Mouse (Mus musculus) heart, embryonic 14.5 days (tissue): ENCODE results near the gene Mill2. TPM values are rescaled to one million over a fixed set of nuclear protein-coding genes. Genes with fewer than 3 reads are reported as not detected.
"Not testable (repeated sequence)": the region's sequence is repeated elsewhere in the genome, so short reads cannot be mapped to it uniquely, and the experiment has no call there.

Experiments
- ATAC-seq: fragments of 200-750 bp; cut with Nextera tagmentation; 2 replicates; pipeline ENCODE4 v1.8.0; 2017; ENCODE audit warnings: low read depth, moderate TSS enrichment; ENCODE audit not compliant: insufficient number of reproducible peaks, insufficient read depth, low FRiP score
- H3K27ac ChIP-seq, 2 experiments: fragments of 200-500 bp in 1 of 2; fragments of 300-500 bp in 1 of 2; sonication (generic) in 1 of 2; replicated peaks in 1 of 2; 2 replicates each; pipeline ENCODE4 v1.5.1; 2012 to 2014; ENCODE audit warnings: low read depth in 2 of 2, low read length in 2 of 2, control low read depth in 1 of 2, mild to moderate bottlenecking in 1 of 2, mixed read lengths in 1 of 2; ENCODE audit not compliant: control insufficient read depth in 1 of 2, insufficient read depth in 1 of 2
- H3K27me3 ChIP-seq: fragments of 300-500 bp; sonication (generic); 2 replicates; pipeline ENCODE4 v1.6.1; 2014; ENCODE audit warnings: mild to moderate bottlenecking, low read length, control low read depth; ENCODE audit not compliant: control insufficient read depth, insufficient read depth
- H3K36me3 ChIP-seq: fragments of 300-500 bp; sonication (generic); 2 replicates; pipeline ENCODE4 v1.6.1; 2014; ENCODE audit warnings: mild to moderate bottlenecking, control low read depth, low read length, mixed read lengths; ENCODE audit not compliant: control insufficient read depth, insufficient read depth
- H3K4me1 ChIP-seq, 2 experiments: fragments of 200-500 bp in 1 of 2; fragments of 300-500 bp in 1 of 2; sonication (generic) in 1 of 2; 2 replicates each; pipeline ENCODE4 v1.6.1; 2012 to 2014; ENCODE audit warnings: low read length in 2 of 2, control low read depth in 1 of 2, mixed read lengths in 1 of 2; ENCODE audit not compliant: control insufficient read depth in 2 of 2, insufficient read depth in 2 of 2
- H3K4me2 ChIP-seq: fragments of 300-500 bp; sonication (generic); 2 replicates; pipeline ENCODE4 v1.6.1; 2014; ENCODE audit warnings: mild to moderate bottlenecking, low read length
- H3K4me3 ChIP-seq, 2 experiments: fragments of 200-500 bp in 1 of 2; fragments of 300-500 bp in 1 of 2; sonication (generic) in 1 of 2; 2 replicates each; pipeline ENCODE4 v1.5.1; 2012 to 2014; ENCODE audit warnings: low read length in 2 of 2, mild to moderate bottlenecking in 2 of 2, control low read depth in 1 of 2, low read depth in 1 of 2, moderate library complexity in 1 of 2; ENCODE audit not compliant: control insufficient read depth in 1 of 2, insufficient read depth in 1 of 2
- H3K9ac ChIP-seq: fragments of 300-500 bp; sonication (generic); 2 replicates; pipeline ENCODE4 v1.6.1; 2014; ENCODE audit warnings: mild to moderate bottlenecking, low read length
- H3K9me3 ChIP-seq: fragments of 300-500 bp; sonication (generic); 2 replicates; pipeline ENCODE4 v1.6.1; 2016; ENCODE audit warnings: low read length, control low read depth; ENCODE audit not compliant: control insufficient read depth
- WGBS: fragments of 180-500 bp; shearing (Covaris S2); extraction: QIAGEN DNeasy Blood & Tissue Kit; methylation state at CpG from one replicate; pipeline ENCODE4 v1.1.7; 2014; 5-methylcytosine and 5-hydroxymethylcytosine counted together
- polyA plus RNA-seq: library from polyadenylated mRNA; unstranded; fragments of >200 nt; fragmentation: Nextera tagmentation; extraction: Ambion mirVana; gene quantifications from 2 replicates; pipeline ENCODE4 v1.2.1, GENCODE M21; 2014

Mill2 gene
- 0.16 and 0.46 TPM in 2 replicates for polyA plus RNA-seq

GRCm38 (mm10) chr7:18839865-18840264 lies at the start of gene Mill2:
Gene Mill2 (plus strand): TSS chr7:18839966.
- no peak for ATAC-seq
- H3K4me1 ChIP-seq: peaks cover 2 to 3% of the 10 kb centered on the region in 2 experiments; a peak in 1 of 4 replicates
- peak within 1 kb of the TSS; percentile 32 to 43 for H3K4me3 ChIP-seq
- no peaks in the 10 kb centered on the region for H3K36me3 ChIP-seq
- 13% methylated on average over 3 of the region's 3 CpGs for WGBS
- H3K27ac ChIP-seq: peak within 1 kb of the TSS; percentile 43 to 55; a peak in 3 of 4 replicates
- H3K27me3 ChIP-seq: no peaks in the 10 kb centered on the region
- H3K9me3 ChIP-seq: no peaks in the 10 kb centered on the region
- H3K4me2 ChIP-seq: peak within 1 kb of the TSS; percentile 55
- peak within 1 kb of the TSS; percentile 61 for H3K9ac ChIP-seq

- H3K4me2 ChIP-seq, H3K27ac ChIP-seq, H3K36me3 ChIP-seq, ATAC-seq, H3K9me3 ChIP-seq, H3K4me1 ChIP-seq, H3K4me3 ChIP-seq, H3K9ac ChIP-seq, H3K27me3 ChIP-seq: not testable (repeated sequence)
Observed at GRCm38 (mm10) chr7:18790671-18791070, 49.1 kb upstream of the Mill2 start.

DNA sequence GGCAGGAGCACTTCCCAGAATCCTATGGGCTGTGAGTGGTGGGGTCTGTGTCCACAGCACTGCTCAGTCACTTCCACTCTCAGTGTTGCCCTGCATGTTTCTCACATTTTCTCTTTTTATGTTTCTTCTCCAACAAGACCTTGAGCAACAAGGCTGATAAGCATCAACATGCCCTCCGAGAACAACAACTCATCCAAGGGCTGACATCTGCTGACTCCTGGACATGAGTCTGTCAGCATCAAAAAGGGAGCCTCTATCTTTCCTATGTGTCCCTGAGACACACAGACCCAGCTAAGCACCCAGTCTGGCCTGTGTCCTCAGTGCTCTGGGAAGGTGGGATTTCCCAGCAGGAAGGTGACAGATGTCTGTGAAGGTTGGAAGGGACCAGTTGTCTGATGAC lies 41.3 kb upstream of the Mill2 start, which contains the start of gene Psg19:
Psg19 (minus strand) TSS at position 101 of the 400 bp plus-strand sequence.
- H3K4me3 ChIP-seq: no peak within 1 kb of the TSS
- 63% methylated on average over 1 of the region's 1 CpGs for WGBS

GRCm38 (mm10) chr7:18799129-18799528 lies 40.6 kb upstream of the Mill2 start:
- Histone ChIP-seq H3K4me1 (no peaks in the 10 kb centered on the region), H3K4me2 (no peak overlapping the region), H3K27ac (no peak overlapping the region), H3K4me3 (no peak overlapping the region), H3K9ac (no peak overlapping the region), H3K36me3 (no peaks in the 10 kb centered on the region), H3K27me3 (no peaks in the 10 kb centered on the region), H3K9me3 (no peaks in the 10 kb centered on the region)
- 32% methylated on average over 3 of the region's 3 CpGs for WGBS
- no peak; the same call in 1 of the 2 replicates for ATAC-seq

More for the DNA sequence above, 41.3 kb upstream of the Mill2 start, which contains the start of gene Psg19:
- no peaks in the 10 kb centered on the region for H3K27me3 ChIP-seq
- no peak within 1 kb of the TSS for H3K27ac ChIP-seq
- H3K9me3 ChIP-seq: no peaks in the 10 kb centered on the region
- H3K4me2 ChIP-seq: no peak within 1 kb of the TSS
- H3K4me1 ChIP-seq: no peaks in the 10 kb centered on the region
- no peak within 1 kb of the TSS for H3K9ac ChIP-seq
- H3K36me3 ChIP-seq: no peaks in the 10 kb centered on the region
- no peak for ATAC-seq

- no peaks in the 10 kb centered on the region for H3K4me1 ChIP-seq
- no peaks in the 10 kb centered on the region for H3K36me3 ChIP-seq
- no peak for ATAC-seq
- H3K27ac ChIP-seq: no peak overlapping the region
- no peaks in the 10 kb centered on the region for H3K9me3 ChIP-seq
- no peak overlapping the region for H3K4me3 ChIP-seq
- no peaks in the 10 kb centered on the region for H3K27me3 ChIP-seq
- H3K9ac ChIP-seq: no peak overlapping the region
- H3K4me2 ChIP-seq: no peak overlapping the region
Observed at GRCm38 (mm10) chr7:18803526-18803925, 36.2 kb upstream of the Mill2 start.

DNA sequence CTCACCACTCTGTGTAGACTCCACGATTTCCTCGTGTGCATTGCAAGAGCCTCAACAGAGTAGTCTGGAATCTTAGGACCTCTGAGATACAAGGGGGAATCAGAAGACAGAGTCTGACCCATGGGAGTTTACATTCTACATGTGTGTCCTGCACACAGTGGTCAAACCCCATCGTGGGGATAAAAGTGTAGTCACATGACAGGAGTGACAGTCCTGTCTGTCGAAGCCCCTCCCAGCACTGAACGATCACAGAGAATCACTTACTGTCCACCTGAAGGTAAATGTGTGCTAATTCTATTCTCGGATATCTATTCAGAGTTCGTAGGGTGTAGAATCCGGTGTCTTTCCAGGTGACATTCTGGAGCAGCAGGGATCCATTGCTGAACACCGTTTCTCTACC lies 21.5 kb upstream of the Mill2 start:
- Histone ChIP-seq H3K36me3 (no peaks in the 10 kb centered on the region), H3K4me2 (no peak overlapping the region), H3K9me3 (no peaks in the 10 kb centered on the region), H3K4me3 (no peak overlapping the region), H3K4me1 (no peaks in the 10 kb centered on the region), H3K27ac (no peak overlapping the region), H3K9ac (no peak overlapping the region), H3K27me3 (no peaks in the 10 kb centered on the region)
- ATAC-seq: no peak
- 79% methylated on average over 9 of the region's 9 CpGs for WGBS

DNA sequence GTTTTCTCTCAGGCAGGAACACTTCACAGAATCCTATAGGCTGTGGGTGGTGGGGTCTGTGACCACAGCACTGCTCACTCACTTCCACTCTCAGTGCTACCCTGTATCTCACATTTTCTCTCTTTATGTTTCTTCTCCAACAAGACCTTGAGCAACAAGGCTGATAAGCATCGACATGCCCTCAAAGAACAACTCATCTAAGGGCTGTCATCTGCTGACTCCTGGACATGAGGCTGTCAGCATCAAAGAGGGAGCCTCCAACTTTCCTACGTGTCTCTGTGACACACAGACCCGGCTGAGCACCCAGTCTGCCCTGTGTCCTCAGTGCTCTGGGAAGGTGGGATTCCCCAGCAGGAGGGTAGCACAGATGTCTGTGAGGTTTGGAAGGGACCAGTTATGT lies 18.3 kb upstream of the Mill2 start, which contains the start of gene Psg17:
Psg17 (minus strand) TSS at position 101 of the 400 bp plus-strand sequence.
- no peaks in the 10 kb centered on the region for H3K9me3 ChIP-seq
- no peak within 1 kb of the TSS for H3K4me3 ChIP-seq
- ATAC-seq: no peak
- no peaks in the 10 kb centered on the region for H3K36me3 ChIP-seq
- no peaks in the 10 kb centered on the region for H3K4me1 ChIP-seq
- H3K4me2 ChIP-seq: no peak within 1 kb of the TSS
- H3K9ac ChIP-seq: no peak within 1 kb of the TSS
- no peaks in the 10 kb centered on the region for H3K27me3 ChIP-seq
- WGBS: 54% methylated on average over 3 of the region's 3 CpGs
- no peak within 1 kb of the TSS for H3K27ac ChIP-seq
